Mouse (Mus musculus) embryonic facial prominence, embryonic 11.5 days (tissue): ENCODE data around the gene Rnf215. TPM values are rescaled to one million over a fixed set of nuclear protein-coding genes. Genes with fewer than 3 reads are reported as not detected.

ENCODE experiments used
- ATAC-seq: fragments of 200-750 bp; cut with Nextera tagmentation; replicated peaks from 2 replicates; pipeline ENCODE4 v1.8.0; 2017; ENCODE audit warnings: low read depth; ENCODE audit not compliant: insufficient number of reproducible peaks, low FRiP score, low TSS enrichment
- DNase-seq: peaks from one replicate; pipeline ENCODE4 v3.0.0-alpha.2; 2015; ENCODE audit warnings: low spot score
- H3K27ac ChIP-seq: fragments of 300-500 bp; sonication (generic); replicated peaks from 2 replicates; pipeline ENCODE4 v1.5.1; 2014; ENCODE audit warnings: mild to moderate bottlenecking, low read depth, low read length, control low read depth
- H3K27me3 ChIP-seq: fragments of 300-500 bp; sonication (generic); 2 replicates; pipeline ENCODE4 v1.6.1; 2014; ENCODE audit warnings: mild to moderate bottlenecking, low read length, moderate library complexity, mixed read lengths; ENCODE audit not compliant: control insufficient read depth, insufficient read depth
- H3K36me3 ChIP-seq: fragments of 300-500 bp; sonication (generic); replicated peaks from 2 replicates; pipeline ENCODE4 v1.6.1; 2014; ENCODE audit warnings: low read depth, mild to moderate bottlenecking, low read length, moderate library complexity, mixed read lengths; ENCODE audit not compliant: control insufficient read depth, insufficient read depth
- H3K4me1 ChIP-seq: fragments of 300-500 bp; sonication (generic); 2 replicates; pipeline ENCODE4 v1.6.1; 2014; ENCODE audit warnings: low read length, mixed read lengths; ENCODE audit not compliant: control insufficient read depth, insufficient read depth
- H3K4me2 ChIP-seq: fragments of 300-500 bp; sonication (generic); 2 replicates; pipeline ENCODE4 v1.6.1; 2014; ENCODE audit warnings: low read depth, mild to moderate bottlenecking, control low read depth, low read length, moderate library complexity
- H3K4me3 ChIP-seq: fragments of 300-500 bp; sonication (generic); 2 replicates; pipeline ENCODE4 v1.5.1; 2014; ENCODE audit warnings: low read depth, low read length, control low read depth
- H3K9ac ChIP-seq: fragments of 300-500 bp; sonication (generic); replicated peaks from 2 replicates; pipeline ENCODE4 v1.6.1; 2014; ENCODE audit warnings: mild to moderate bottlenecking, control low read depth, low read length
- H3K9me3 ChIP-seq: fragments of 300-500 bp; sonication (generic); replicated peaks from 2 replicates; pipeline ENCODE4 v1.6.1; 2016; ENCODE audit warnings: mild to moderate bottlenecking, low read length, inconsistent platforms, mixed read lengths; ENCODE audit not compliant: control insufficient read depth
- WGBS: fragments of 180-500 bp; shearing (Covaris S2); extraction: QIAGEN DNeasy Blood & Tissue Kit; methylation state at CpG from one replicate; pipeline ENCODE4 v1.1.7; 2014; 5-methylcytosine and 5-hydroxymethylcytosine counted together
- polyA plus RNA-seq: library from polyadenylated mRNA; unstranded; fragments of >200 nt; fragmentation: Nextera tagmentation; extraction: Ambion mirVana; gene quantifications from 2 replicates; pipeline ENCODE4 v1.2.1, GENCODE M21; 2014

Rnf215 gene
- 26.1 and 26.4 TPM in 2 replicates for polyA plus RNA-seq

DNA sequence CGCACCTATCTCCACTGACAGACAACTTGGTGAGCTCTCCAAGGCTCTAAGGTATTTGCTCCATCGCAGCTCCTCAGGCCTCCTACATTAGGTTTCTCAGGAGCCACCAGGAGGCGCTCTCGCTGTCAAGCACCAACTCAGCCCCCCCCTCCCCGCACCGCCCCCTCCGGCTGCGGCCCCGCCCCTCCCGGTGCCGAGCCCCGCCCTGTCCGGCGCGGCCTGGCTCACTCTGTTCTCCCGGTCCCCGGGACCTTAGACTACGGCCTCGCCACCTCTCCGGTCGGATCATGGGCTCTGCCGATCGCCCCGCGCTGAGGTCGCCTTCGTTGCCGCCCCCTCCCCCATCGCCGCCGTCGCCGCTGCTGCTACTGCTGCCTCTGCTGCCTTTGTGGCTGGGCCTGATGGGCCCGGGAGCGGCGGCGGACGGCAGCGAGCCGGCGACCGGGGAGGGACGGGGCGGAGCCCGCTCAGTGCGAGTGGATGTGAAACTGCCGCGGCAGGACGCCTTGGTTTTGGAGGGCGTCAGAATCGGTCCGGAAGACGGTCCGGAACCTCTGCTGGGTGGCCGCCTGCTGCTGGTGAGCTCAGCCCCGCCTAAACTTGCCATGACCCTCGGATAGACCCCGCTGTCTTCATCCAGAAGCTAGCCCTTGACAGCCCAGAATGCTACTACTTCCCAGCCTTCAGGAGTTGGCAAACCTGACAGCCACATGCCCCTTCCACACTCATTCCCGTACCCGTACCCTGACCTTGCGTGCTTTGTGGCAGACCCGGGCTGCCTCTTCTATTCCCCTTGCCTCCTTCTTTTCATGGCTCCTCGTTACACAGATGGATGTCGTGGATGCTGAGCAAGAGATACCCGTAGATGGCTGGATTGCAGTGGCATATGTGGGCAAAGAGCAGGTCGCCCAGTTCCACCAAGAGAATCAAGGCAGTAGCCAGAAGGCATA is at the start of gene Rnf215:
TSS of gene Rnf215 (plus strand) at position 217 of the 950 bp plus-strand sequence.
- no peaks in the 10 kb centered on the region for H3K9me3 ChIP-seq
- peaks cover 1% of the 10 kb centered on the region for H3K36me3 ChIP-seq
- H3K4me3 ChIP-seq, result peak within 1 kb of the TSS; percentile 94
- WGBS, result 3% methylated on average over 56 of the region's 66 CpGs
- H3K27me3 ChIP-seq, result no peaks in the 10 kb centered on the region
- H3K9ac ChIP-seq, result peak within 1 kb of the TSS; percentile 97
- H3K4me2 ChIP-seq, result peak within 1 kb of the TSS; percentile 72
- DNase-seq (peak; percentile 93), ATAC-seq (peak; percentile 86)
- peak within 1 kb of the TSS; percentile 47; the same call in 1 of the 2 replicates for H3K27ac ChIP-seq
- no peaks in the 10 kb centered on the region for H3K4me1 ChIP-seq

DNA sequence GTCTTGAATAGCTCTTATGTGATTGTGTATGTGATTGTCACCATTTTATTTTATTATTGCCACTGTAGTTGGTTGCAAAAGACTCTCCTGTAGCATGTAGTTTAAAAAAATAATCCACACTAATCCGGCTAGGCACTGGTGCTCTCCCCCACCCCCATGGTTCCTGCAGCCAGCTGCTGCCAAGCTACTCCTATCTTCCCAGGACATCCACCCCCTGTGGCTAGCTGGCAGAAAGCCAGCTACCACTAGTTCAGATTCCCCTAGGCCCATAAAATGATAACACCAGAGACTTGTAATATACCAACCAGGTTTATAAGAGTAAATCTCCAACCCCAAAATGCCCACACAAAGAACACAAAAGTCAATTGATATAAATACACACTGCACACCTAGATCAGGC is 48.8 kb upstream of the Rnf215 start:
- Histone ChIP-seq H3K4me2 (no peak overlapping the region), H3K9me3 (no peaks in the 10 kb centered on the region), H3K9ac (no peak overlapping the region), H3K4me3 (no peak overlapping the region), H3K4me1 (no peaks in the 10 kb centered on the region), H3K36me3 (no peaks in the 10 kb centered on the region), H3K27me3 (no peaks in the 10 kb centered on the region), H3K27ac (no peak overlapping the region)
- DNase-seq (no peak), ATAC-seq (no peak)
- WGBS, result 78% methylated on average over 1 of the region's 1 CpGs

DNA sequence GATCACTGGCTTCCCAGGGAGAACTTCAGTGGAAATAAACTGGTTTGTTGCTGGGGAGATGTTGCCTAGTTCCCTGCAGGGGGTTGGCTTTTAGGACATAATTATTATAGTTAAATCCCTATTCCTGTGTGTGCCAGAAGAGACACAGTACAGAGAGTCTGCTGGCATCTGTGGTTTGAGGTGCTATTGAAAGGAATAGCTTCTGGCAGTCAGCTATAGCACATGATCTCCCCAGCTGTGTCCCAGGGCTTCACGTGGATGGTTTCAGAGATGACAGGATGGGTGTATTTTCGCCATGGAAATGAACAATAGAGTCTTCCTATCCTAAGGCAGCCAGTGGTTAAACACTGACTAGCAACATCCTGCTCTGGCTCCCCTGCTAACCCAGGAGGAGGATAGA is 47.7 kb upstream of the Rnf215 start:
- no peaks in the 10 kb centered on the region for H3K27me3 ChIP-seq
- H3K27ac ChIP-seq, result no peak overlapping the region
- DNase-seq (no peak), ATAC-seq (no peak)
- WGBS, result 53% methylated on average over 2 of the region's 2 CpGs
- no peaks in the 10 kb centered on the region for H3K4me1 ChIP-seq
- no peaks in the 10 kb centered on the region for H3K9me3 ChIP-seq
- H3K36me3 ChIP-seq, result no peaks in the 10 kb centered on the region
- no peak overlapping the region for H3K9ac ChIP-seq
- no peak overlapping the region for H3K4me3 ChIP-seq
- no peak overlapping the region for H3K4me2 ChIP-seq

DNA sequence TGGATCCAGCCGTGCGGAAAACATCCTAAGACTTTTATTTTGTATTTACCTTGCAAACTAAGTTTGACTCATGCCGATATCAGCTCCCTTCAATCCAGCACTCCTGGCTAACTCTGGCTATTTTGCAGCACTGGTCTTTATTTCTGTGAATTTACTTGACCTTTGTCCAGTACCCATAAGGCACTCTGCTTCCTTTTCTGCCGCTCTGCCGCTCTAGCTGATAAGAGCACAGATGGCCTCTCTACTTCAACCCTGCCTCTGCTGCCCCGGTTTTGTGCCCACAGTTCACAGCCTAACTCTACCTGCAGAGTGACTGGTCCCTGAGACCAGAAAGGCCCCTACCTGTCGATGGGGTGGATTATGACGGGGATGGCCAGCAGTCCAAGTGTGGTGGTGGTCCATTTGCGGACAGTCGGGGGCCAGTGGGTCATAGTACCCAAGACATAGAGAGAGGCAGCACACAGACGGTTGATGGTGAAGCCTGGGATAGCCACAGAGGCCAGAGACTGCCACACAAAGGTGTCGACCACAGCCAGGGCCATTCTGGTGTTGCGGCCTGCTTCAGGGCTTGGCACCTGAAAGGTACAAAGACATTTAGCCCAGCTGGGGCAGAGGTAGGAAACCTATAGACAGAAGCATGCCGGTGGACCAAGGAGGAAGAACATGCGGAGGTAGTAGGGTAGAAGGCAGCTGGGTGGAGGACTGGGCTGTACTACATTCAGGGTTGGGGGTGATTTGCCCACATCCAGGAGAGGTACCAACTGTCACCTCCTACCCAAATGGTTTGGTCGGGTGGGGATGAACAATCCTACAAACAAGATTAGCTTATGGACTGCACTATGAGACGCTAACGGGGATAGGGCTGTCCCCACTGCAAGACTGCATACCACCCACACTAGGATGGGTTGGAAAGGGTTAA is 41.3 kb upstream of the Rnf215 start:
- H3K9ac ChIP-seq, result no peak overlapping the region
- H3K4me3 ChIP-seq, result no peak overlapping the region
- H3K27ac ChIP-seq, result no peak overlapping the region
- no peaks in the 10 kb centered on the region for H3K27me3 ChIP-seq
- WGBS, result 85% methylated on average over 18 of the region's 18 CpGs
- no peaks in the 10 kb centered on the region for H3K9me3 ChIP-seq
- H3K36me3 ChIP-seq, result no peaks in the 10 kb centered on the region
- peaks cover 4% of the 10 kb centered on the region for H3K4me1 ChIP-seq
- no peak for ATAC-seq
- no peak for DNase-seq
- H3K4me2 ChIP-seq, result no peak overlapping the region

DNA sequence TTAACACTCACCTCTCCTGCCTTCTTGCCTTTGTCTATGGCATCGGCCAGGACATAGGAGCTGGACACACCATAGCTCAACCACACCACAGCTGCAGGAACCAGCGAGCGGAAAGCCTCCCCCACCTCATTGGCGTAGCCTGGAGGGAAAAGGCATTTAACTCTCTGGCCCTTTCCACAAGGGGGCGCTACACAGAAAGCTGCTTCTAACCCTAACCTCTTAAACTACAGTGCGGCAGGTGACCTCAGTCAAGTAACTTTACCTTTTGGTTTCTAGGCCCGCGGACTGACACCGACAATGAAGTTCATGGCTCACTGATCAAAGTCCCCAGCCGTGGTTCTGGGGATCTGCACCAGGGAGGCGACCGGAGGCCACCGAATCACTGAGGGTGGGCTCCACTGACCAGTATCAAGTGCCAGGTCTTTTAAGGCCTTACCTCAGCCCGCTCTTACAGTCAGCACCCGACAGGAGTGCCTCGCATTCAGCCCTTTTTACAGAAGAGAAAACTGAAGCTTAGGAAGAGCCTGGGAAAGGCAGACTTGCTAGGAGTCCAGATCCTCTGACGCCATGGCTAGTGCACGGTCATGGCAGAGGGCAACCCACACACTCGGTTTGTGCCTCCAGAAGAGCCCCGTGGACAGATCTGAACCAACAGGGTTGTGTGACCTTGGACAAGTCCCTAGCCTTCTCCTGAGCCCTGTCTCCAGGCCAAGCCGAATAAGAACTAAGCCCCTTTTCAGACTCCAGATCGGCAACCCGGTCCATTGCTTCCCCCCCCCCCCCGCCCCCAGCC is 40.4 kb upstream of the Rnf215 start:
- H3K4me1 ChIP-seq, result peaks cover 4% of the 10 kb centered on the region
- H3K36me3 ChIP-seq, result no peaks in the 10 kb centered on the region
- no peaks in the 10 kb centered on the region for H3K9me3 ChIP-seq
- peak; percentile 77 for DNase-seq
- peak overlapping the region; percentile 57 for H3K9ac ChIP-seq
- H3K4me2 ChIP-seq, result peak overlapping the region; percentile 59
- peak overlapping the region; percentile 53 for H3K4me3 ChIP-seq
- no peaks in the 10 kb centered on the region for H3K27me3 ChIP-seq
- WGBS, result 6% methylated on average over 23 of the region's 24 CpGs
- ATAC-seq, result no peak
- H3K27ac ChIP-seq, result peak overlapping the region; percentile 25; the same call in 1 of the 2 replicates

DNA sequence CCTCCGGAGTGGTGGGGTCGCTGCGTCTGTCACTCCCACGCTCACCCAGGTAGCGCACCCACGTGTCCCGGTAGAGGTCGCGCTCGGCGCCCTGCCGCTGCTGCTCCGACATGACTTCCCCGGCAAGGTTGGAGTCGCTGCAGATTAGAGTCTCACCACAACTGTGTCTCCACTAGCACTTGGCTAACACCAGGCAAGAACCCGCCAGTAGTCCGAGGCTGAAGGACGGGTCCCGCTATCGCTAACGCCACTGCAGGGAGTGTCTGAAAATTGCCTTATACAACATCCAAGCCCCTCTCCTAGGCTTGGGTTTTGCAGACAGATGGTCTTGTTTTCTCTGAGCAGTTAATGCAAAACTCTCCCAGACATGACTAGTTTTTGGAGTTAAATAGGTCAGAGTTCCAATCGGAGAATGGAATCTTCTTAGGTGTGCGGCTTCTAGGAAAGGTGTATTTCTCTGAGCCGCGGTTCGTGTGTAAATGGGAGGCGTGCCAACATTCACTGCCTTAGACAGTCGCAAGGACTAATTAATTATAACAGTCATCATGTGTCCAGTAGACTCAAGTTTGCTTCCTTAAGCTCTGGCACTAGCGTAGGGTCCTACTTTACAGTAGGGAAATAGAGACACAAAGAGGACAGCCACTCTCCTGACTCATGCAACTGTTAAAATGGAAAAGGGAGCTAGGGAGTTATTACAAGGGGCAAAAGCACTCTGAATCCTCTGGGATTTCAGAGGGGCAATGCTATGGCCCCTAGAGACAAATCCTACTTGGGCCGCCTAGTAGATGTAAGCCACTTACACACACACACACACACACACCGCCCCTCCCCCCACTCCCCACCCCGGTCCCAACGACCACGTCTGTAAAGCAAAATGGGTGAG is 39.6 kb upstream of the Rnf215 start, which contains the start of gene Mtfp1:
TSS of gene Mtfp1 (minus strand) at position 275 of the 883 bp plus-strand sequence.
- Histone ChIP-seq H3K9ac (peak within 1 kb of the TSS; percentile 62), H3K4me3 (peak within 1 kb of the TSS; percentile 53), H3K27me3 (no peaks in the 10 kb centered on the region), H3K4me1 (peaks cover 4% of the 10 kb centered on the region), H3K36me3 (no peaks in the 10 kb centered on the region), H3K4me2 (peak within 1 kb of the TSS; percentile 59), H3K9me3 (no peaks in the 10 kb centered on the region), H3K27ac (peak within 1 kb of the TSS; percentile 49; the same call in 1 of the 2 replicates)
- ATAC-seq (no peak), DNase-seq (peak; percentile 75)
- WGBS, result 9% methylated on average over 32 of the region's 34 CpGs
